Mouse (Mus musculus) brain, embryonic 14.5 days (tissue): ENCODE results near the gene Dnlz.

Experiments
- CTCF ChIP-seq: fragments of 200-500 bp; IDR thresholded peaks from 2 replicates; pipeline ENCODE4 v1.5.1; 2012; ENCODE audit warnings: inconsistent platforms, mild to moderate bottlenecking, moderate library complexity, borderline replicate concordance; ENCODE audit not compliant: insufficient read depth, insufficient read length; ENCODE audit errors: extremely low read depth
- POLR2A ChIP-seq: fragments of 200-500 bp; IDR thresholded peaks from 2 replicates; pipeline ENCODE4 v1.6.1; 2012; ENCODE audit warnings: mild to moderate bottlenecking, inconsistent platforms, borderline replicate concordance; ENCODE audit not compliant: poor library complexity, insufficient read depth, insufficient read length, severe bottlenecking; ENCODE audit errors: extremely low read depth

GRCm38 (mm10) chr2:26306702-26307101 is 45.2 kb downstream of the Dnlz start:
- TF ChIP-seq POLR2A (no peak), CTCF (no peak)
